Mouse (Mus musculus) c-Kit-positive CD71-positive TER-119-negative erythroid progenitor cells, embryonic 14.5 days (primary cell): Measurements from ENCODE around the gene Cd151.
A peak's percentile ranks its signal among the peaks of the same experiment; 100 is the strongest.

Experiments used
- DNase-seq: peaks from one replicate; pipeline ENCODE4 v3.0.0-alpha.2; 2013; ENCODE audit warnings: low read depth

The Cd151 gene

DNA sequence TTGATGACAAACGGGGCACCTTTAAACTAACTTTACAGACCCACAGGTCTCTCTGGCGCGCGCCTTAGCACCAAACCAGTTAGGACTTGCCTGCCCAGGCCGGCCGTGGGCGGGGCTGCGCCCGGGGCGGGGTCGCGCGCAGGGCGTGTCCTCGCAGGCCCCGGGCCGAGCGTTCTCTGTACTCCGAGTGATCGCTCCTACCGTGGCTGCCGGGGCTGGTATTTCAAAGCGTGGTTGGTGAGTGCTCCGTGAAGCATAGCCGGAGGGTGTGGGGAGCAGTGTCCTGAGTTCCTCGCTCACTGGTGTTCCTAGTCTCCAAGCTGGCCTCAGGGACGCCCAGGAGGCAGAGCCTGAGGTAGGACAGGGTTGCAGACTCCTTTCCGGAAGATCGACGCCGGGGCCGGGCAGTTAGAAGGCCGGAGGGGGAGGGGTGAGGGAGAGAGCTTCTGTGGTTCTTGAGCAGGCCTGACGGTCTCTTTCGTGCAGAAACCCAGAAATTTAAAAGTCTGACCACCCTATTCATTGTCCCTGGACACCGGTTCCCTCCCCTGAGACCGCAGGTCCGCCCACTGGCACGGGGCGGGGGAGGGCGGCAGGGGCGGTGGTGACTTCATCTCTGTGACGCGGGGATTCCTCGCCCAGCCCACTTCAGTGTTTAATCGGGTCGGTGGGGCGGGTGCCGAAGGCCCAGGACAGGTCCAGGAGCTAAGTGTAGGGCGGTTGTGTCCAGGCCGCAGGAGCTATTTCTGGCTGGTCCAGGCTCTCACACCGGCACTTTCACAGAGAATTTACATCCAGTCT lies at the start of gene Cd151:
Gene Cd151, plus strand, starts transcription at position 163 of the 801 bp plus-strand sequence.
- DNase-seq = no peak

DNA sequence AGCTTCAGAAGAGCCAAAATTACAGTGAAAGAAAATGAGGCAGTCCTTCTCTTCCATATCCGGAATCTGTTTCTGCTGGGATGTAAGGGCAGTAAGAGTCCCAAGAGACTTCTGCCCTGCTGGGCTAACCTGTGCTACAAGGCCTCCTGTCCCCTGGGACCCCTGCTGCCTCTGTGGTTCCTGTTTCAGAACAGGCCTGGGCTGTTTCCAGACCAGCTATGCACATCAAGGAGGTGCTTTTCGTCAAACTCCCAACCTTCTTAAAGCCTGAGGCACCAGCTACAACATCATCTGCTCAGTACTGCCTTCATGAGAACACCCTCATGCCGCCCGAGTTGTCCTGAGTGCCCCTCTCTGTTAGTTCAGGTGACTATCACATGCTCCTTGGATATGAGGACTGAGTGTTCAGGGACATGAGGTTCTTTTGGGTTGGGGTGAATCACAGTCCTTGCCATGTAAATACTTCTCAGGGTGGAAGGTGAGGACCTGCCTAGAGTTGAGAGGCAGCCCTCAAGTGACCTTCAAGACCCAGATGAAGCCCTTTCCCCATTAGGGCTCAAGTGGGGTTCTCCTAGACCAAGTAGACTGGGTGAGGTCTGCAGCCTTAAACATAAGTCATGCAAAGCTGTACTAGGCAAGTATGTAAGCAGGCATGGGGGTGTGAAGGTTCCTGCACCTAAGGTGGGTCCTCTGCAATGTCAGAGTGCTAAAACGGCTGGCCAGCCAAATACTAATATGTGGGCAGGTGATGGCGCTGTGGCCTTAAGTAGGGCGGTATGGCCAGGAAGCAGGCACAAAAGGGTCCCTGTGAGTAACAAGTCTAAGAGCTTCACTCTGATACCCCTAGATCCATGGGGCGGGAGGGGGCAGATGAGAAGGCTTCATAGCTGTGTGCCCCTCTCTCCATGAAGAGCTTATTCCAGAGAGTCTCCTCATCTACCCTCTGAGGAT lies 49.2 kb upstream of the Cd151 start:
- DNase-seq = no peak

DNA sequence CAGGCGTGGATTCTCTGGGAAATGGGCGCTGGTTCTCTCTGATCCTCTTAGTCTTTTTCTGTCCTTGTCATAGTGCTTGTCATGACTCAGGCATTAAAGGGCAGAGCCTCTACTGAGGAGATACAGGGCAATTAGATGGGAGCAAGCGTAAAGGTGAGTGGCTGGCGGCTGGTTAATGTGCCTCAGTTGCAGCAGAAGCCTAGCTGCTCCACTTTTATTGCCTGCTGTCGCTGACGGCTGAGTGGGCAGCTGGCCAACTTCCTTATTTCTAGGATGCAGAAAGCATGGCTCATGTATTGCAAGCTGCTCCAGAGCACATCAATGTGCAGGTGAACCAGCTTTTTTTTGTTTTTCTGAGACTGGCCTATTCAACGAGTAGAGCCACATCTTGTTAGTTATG lies 48.2 kb upstream of the Cd151 start:
- DNase-seq = no peak

DNA sequence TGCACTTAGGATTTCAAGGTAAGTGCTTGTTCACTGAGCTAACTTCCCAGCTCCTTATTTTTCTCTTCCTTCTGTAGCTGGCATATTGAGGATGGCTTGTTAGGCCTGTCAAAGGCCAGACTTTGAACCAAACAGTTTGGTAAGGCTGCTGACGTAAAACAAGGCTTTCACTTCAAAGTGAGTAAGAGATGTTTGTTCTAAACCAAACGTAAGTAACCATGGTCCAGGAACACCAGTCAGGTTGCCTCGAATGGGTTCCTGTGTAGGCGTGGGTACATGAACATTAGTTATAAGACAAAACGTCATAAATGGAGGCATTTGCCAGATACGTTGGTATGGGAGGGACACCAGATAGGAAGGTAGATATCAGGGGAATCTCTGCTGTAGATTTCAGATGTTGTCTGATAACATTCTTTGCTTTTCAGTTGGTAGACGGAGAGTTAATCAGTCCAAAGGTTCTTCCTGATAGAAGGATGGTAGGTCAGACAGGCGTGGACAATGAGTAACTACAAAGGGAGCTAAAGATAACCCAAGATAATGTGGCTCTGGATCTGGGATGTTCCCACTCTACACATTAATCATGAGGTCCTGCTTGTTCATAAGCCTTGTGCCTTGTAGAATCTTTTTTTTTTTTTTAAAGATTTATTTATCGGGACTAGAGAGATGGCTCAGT lies 47.0 kb upstream of the Cd151 start:
- DNase-seq = no peak

DNA sequence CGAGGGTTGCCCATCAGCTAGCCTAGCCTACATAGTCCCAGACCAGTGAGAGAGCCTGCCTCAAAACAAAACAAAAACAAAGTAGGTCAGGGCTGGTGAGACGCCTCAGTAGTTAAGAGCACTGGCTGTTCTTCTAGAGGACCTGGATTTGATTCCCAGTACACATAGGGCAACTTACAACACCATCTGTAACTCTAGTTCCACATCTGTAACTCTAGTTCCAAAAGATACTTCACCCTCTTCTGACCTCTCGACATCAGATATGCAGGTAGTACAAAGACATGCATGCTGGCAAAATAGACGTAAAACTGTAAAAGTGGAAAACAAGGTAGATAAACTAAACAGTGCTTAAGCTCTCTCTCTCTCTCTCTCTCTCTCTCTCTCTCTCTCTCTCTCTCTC lies 43.4 kb upstream of the Cd151 start:
- DNase-seq = no peak

DNA sequence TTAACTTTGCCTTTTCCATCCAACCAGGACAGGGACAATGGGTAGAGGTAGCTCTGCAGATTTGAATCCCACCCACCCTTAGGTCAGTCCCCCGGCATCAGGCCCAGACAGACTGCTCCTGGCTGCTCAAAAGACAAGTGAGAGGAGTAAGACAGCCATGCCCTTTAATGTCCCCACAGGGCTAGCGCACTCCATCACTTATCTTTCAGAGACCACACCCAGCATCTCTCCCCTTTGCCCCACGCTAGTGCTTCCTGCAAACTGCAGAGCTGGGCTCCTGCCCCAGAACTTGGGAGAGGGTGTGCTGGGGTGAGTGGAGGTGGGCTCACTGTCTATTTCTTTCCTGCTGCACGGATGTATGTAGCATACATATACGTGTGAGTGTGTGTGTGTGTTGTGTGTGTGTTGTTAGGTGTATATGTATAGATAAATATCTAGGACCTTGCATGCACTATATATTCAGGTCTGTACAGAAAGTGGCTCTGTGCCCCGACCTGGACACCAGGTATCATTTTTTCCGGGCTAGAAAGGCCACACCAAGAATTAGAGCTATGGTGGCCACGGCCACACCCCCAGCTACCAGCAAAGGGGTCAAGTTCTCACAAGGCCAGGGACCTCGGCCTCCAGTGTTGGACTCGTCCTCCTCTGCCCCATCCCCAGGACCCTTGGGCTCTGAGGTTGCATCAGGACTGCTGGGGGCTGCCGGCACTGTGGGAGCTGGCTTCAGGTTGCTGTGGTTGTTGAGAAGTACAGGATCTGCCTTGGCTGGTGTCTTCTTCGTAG lies 40.1 kb upstream of the Cd151 start:
- no peak for DNase-seq

DNA sequence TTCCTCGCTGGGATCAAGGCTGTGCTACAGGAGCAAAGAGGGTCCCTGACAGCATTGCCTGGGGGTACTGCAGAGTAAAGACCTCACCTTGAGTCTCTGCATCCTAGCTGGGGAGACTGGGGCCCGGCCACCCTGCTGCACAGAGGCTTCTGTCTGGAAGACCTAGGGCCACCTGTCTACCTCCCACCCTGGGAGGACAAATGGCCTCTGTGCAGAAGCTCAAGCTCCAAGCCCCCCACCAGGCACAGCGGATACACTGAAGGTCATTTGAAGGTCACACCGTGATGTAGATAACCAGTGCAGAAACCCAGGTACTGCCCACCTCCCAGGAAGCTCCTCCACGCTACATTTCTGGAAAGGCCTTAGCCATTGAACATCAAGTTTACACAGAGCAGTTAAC lies 38.5 kb upstream of the Cd151 start:
- DNase-seq = no peak

DNA sequence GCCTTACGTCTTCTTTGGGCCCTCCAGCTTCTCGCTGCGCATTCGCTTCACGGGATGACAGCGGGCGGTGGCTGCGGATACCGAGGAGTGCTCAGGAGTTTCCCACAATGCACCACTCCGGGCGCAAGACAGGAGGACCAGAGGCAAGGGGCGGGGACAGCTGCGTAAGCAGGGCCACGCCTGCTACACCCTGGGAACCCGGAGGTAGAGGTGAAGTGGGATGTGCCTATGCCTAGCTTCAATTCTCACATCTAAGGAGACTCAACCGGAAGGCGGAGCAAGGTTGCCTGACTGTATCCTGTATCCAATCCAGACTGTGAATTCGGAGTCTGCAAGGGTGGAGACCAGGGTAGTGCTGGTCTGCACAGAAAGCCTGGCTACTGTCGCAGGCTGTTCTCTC lies 37.9 kb upstream of the Cd151 start, which contains the start of gene Cend1:
Gene Cend1, minus strand, starts transcription at position 182 of the 400 bp plus-strand sequence.
- DNase-seq = no peak

DNA sequence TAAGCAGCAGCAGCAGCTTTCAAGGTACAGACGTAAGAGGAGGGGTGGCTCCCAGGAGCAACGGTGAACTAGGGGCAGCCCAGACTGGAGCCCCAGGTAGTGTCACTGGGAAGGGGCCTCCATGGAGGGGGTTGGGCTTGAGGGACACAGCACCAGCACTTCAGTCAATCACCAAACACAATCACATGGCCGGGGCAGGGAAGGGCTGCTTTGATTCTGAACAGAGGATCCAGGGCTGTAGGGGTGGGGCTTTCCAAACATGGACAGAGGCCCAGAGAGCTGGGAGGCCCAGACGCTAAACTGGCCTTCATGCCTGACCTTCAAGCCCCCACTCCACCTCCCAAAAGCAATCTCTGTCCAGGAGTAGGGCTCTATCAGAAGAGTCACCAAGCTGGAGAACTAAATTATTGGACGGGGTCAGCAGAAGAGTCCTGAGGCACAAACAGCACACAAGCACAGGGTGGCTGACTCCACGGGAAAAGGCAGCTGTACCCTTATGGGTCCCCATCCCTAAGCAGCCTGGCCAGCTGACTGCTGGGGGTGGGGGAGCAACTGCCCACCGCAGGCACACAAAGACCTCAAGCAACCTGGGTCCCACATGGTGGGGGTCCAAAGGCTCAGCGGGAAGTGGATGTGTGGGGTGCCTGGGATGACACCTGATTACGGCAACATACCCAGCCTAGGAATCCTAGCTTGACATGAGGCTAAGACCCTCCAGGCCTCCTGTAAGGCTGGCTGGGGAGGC lies 37.2 kb upstream of the Cd151 start:
- DNase-seq = no peak

DNA sequence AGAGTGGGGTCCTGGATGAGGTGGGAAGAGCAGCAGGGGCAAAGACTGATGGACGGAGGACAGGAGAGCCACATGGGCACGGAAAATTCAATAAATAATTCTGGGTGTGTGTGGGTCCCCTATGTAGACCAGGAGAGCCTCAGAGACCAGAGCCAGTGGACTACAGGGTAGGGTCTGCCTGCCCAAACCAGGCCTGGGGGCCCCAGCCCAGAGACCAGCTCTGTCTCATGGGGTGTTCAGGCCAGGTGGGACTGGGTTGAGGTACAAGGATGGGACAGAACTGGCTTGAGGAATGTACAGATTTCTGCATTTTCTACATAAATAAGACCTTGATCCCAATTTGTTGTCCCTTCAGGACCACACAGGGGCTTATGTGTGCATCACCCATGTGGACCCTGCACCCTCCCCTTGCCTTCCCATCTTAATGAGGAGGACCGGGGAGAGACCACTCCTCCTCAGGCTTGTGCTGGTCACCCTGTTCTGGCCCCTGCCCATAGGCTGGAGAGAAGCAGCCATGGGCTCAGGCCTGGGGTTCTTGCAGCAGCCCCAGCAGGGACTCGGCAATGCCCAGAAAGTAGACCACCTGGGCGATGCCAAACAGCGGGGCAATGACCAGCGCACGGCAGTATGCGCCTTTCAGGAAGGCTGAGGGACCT lies 36.5 kb upstream of the Cd151 start:
- DNase-seq = no peak

DNA sequence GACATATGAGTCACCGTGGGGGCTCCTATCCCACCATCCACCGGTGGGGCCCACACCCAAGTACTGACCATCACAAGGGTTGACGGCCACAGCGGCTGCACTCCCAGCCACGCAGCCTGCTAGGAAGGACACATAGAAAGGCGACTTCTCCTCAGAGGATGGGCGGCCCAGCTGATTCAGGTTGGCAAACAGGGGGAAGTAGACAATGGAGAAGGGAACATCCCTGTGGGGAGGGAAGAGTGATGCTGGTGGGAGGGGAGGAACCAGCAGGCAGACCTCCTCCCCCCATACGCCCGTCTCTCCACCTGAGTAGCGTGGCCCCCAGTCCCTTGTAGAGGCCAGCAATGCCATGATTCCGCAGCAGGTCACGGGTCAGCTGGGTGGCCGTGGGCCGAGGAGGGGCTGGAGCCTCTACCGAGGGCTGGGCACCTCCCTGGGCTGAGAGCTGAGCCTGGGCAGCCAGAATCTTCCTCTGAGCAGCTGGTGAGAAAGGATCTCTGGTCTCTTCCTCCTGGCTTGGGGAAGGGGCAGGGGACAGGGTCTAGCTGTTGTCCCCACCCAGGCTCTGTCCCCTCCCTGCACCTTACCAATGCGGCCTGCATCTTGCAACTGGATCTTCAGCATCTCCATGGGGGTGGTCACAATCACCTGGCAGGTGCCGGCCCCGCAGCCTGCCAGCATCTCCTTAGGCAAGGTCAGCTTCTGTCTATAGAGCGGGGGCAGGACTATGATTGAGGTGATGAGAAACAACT lies 35.6 kb upstream of the Cd151 start:
- DNase-seq = no peak

DNA sequence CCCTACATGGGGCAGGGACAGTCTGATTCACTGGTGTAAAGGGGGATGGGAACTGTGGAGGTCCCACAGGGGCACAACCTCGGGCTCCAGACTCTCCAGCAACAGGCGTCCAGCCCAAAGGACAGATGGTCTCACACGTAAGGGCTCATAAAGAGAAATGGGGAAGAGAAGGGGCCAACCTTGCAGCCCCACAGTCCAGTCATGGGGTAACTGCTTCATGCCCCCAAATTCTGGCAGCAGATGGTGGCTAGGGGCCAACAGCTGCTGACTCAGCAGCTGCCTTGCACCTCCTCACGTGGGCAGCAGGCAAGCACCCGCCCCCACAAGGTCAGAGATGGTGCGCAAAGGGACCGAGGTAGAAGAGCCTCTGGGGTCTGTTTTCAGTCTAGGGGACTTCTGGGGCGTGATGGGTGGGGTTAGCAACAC lies 35.0 kb upstream of the Cd151 start:
- DNase-seq = no peak

DNA sequence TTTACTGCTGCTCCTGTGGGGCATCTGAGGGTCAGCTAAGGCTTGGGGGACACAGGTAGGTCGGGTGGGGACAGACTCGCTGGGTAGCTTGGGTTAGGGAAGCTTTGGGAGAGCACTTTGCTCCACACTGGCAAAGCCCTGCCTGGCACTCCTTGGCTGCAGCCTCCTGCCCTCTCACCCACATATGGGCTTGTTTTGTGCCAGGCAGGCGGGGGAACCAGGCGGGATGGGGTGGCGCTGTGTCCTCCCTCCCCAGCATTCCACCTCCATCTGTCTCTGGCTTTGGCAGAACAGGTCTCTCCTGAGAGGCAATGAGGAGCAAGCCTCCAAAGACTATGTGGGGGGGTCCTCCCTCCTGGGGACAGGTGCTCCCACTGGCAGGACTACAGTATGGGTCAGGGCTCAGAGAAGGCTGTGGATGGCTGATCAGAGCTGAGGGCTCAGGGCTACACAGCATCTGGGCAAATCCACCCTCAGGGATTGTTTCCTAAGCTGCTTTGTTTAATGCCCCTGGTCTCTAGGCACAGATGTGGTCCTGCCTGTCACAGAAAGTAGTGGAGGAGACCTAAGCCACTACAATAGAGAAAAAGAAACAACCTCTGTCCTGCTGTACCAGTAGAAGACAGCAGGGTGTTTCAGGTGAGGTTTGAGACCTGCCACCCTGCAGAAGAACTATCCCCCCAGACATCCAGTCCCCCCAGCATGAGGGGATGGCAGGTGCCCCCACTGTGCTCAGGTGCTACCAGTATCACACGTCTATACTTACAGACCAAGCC lies 34.3 kb upstream of the Cd151 start:
- DNase-seq = no peak

DNA sequence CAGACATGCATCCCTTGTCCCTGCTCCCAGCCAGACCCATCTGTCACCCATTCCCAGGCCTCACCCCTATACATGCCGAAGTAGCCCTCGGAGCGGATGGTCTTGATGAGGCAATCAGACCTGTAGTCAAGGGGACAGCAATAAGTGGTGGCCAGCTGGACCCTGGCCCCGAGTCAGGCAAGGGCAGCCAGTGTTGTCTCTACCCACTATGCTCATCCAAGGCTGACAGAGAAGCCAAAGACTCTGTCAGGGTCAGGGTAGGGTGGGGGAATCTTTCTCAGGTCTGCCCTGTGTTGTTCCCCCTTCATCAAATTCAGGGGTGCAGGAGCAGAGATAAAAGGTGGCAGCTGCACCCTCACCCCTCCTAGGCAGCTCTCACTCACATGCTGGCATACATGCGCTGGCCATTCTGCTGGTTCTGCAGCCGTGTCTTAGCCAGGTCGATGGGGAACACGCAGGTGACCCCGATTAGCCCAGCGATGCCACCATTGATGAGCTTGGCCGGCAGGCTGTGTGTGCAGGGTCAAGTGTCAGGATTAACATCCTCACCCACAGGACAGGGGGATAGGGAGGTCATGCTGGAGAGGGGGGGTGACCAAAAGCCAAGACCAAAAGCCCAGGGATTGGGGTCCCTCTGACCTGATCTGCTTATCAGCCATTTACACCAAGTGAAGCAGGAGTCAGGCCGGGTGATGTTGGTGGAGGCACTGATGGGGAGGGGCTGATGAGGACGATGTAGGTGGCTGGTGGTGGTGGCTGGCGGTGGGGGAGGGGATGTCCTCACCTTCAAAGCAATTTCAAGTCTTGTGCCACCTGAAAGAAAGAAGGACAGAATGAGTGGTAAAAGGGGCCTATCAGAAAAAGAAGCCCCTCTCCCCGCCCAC lies 33.4 kb upstream of the Cd151 start:
- no peak for DNase-seq

DNA sequence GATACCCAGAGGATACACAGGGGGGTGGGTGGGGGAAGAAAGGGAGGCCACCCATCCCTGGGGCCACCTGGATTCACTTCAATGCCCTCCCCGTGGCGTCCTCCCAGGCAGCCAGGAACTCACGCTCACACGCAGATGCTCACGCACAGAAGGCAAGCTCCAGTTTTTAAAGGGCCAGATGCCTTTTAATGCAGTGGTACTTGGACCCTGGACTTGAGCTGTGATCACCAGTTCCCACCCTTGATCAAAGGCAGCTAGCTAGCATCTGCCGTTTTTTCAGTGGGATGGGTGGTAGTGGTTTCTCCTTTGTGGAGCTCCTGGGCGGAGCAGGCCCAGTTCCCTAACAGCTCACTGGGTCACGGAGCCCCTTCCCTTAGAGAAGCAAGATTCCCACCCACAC lies 32.7 kb upstream of the Cd151 start:
- no peak for DNase-seq

DNA sequence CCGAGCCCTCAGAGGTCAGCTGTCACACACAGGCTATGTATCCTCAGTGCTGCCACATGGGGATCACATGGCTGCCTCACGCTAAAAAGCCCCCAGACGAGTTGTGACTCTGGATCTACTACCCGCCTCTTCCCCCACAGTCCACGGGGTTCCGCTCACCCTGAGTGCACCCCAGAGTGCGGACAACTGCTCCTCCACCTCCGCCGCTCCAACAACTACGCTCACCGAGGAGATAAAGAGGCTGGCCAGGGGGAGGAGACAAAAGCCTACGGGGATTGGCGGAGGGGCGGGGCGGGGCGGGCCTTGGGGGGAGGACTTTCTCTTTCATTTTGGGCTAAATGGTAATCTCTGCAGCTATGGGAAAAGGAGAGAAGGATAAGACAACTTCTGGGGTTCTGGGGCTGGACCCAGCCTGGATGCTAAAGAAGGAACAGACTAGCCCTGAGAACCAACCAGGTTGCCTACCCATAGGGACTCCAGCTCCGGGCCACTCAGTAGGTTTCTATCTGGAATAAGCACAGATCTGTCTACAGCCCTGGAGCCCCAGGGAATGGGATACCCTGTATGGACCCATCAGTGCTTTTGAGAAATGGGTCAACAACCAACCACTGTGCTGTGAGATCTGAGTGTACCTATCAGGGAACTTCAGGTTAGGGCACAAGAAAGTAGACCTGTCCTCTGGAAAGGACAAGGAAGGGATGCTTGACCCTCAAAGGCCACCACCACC lies 31.9 kb upstream of the Cd151 start:
- DNase-seq = peak; percentile 78

DNA sequence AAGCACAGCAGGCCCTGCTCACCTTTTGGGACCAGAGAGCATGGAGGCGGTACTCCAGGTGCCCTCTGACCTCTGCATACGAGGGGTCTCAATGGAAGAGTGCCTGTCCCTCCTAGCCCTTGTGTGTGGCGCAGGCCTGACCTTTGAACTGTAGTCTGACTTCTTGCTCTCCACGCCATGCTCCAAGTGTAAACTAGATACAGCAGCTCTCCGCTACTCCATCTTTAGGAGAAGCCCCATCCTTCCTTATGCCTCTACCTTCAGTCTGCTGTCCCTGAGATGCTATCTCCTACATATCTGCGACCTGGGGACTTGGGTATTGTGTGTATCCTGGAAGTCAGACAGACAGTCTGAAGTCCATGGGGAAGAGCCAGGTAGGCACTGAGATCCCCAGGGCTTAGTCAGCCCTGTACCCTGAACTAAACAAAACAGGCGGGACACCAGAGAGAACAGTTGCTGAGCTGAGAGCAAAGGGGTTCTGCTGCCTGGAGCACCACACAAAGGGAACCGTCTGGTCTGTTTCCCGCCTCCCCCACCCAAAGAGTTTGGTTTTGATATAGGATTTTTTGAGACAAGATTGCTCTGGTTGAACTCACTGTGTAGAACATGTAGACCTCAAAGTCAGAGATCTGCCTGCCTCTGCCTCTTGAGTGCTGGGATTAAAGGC lies 31.2 kb upstream of the Cd151 start:
- no peak for DNase-seq
